Mouse (Mus musculus): Measurements from ENCODE around the gene Ppm1h.
A peak's percentile ranks its signal among the peaks of the same experiment; 100 is the strongest.

The Ppm1h gene

GRCm38 (mm10) chr10:122678541-122679436 is at the start of gene Ppm1h:
Ppm1h (plus strand) TSS chr10:122678762.
- DNase-seq (ENCODE audit: low spot score) = peak; percentile 47

- DNase-seq (ENCODE audit: low spot score) = no peak
Observed at GRCm38 (mm10) chr10:122629003-122629402, 49.6 kb upstream of the Ppm1h start.

- DNase-seq (ENCODE audit: low spot score) = no peak
Observed at GRCm38 (mm10) chr10:122639879-122640278, 38.7 kb upstream of the Ppm1h start.

GRCm38 (mm10) chr10:122641263-122641795 is 37.2 kb upstream of the Ppm1h start:
- DNase-seq (ENCODE audit: low spot score) = no peak

- DNase-seq (ENCODE audit: low spot score) = no peak
Observed at GRCm38 (mm10) chr10:122642125-122642524, 36.4 kb upstream of the Ppm1h start.

GRCm38 (mm10) chr10:122651932-122652331 is 26.6 kb upstream of the Ppm1h start:
- DNase-seq (ENCODE audit: low spot score) = no peak

GRCm38 (mm10) chr10:122652578-122652977 is 26.0 kb upstream of the Ppm1h start:
- no peak for DNase-seq (ENCODE audit: low spot score)

- no peak for DNase-seq (ENCODE audit: low spot score)
Observed at GRCm38 (mm10) chr10:122665652-122666051, 12.9 kb upstream of the Ppm1h start.

- DNase-seq (ENCODE audit: low spot score) = no peak
Observed at GRCm38 (mm10) chr10:122671253-122671652, 7.3 kb upstream of the Ppm1h start.

GRCm38 (mm10) chr10:122672044-122672443 is 6.5 kb upstream of the Ppm1h start:
- DNase-seq (ENCODE audit: low spot score) = no peak

GRCm38 (mm10) chr10:122679437-122680045 is 979 bp downstream of the Ppm1h start:
- no peak for DNase-seq (ENCODE audit: low spot score)

- no peak for DNase-seq (ENCODE audit: low spot score)
Observed at GRCm38 (mm10) chr10:122680387-122681084, 2.0 kb downstream of the Ppm1h start.

- DNase-seq (ENCODE audit: low spot score) = no peak
Observed at GRCm38 (mm10) chr10:122681085-122681408, 2.5 kb downstream of the Ppm1h start.

- no peak for DNase-seq (ENCODE audit: low spot score)
Observed at GRCm38 (mm10) chr10:122683819-122684330, 5.3 kb downstream of the Ppm1h start.

- DNase-seq (ENCODE audit: low spot score) = no peak
Observed at GRCm38 (mm10) chr10:122685297-122685696, 6.7 kb downstream of the Ppm1h start.

- no peak for DNase-seq (ENCODE audit: low spot score)
Observed at GRCm38 (mm10) chr10:122685836-122686531, 7.4 kb downstream of the Ppm1h start.

GRCm38 (mm10) chr10:122690698-122691097 is 12.1 kb downstream of the Ppm1h start:
- no peak for DNase-seq (ENCODE audit: low spot score)

- DNase-seq (ENCODE audit: low spot score) = no peak
Observed at GRCm38 (mm10) chr10:122693158-122693777, 14.7 kb downstream of the Ppm1h start.

GRCm38 (mm10) chr10:122693911-122694618 is 15.5 kb downstream of the Ppm1h start:
- DNase-seq (ENCODE audit: low spot score) = no peak

- no peak for DNase-seq (ENCODE audit: low spot score)
Observed at GRCm38 (mm10) chr10:122696335-122696734, 17.8 kb downstream of the Ppm1h start.

- no peak for DNase-seq (ENCODE audit: low spot score)
Observed at GRCm38 (mm10) chr10:122698347-122698746, 19.8 kb downstream of the Ppm1h start.
